Mouse (Mus musculus) intestine, embryonic 15.5 days (tissue): ENCODE data around the gene Vat1. TPM values are rescaled to one million over a fixed set of nuclear protein-coding genes. Genes with fewer than 3 reads are reported as not detected.
"Not testable (repeated sequence)": the region's sequence is repeated elsewhere in the genome, so short reads cannot be mapped to it uniquely, and the experiment has no call there.

Source experiments
- ATAC-seq: fragments of 200-750 bp; cut with Nextera tagmentation; 2 replicates; pipeline ENCODE4 v1.8.0; 2017; ENCODE audit warnings: moderate TSS enrichment, moderate library complexity
- H3K27ac ChIP-seq: fragments of 300-500 bp; sonication (generic); 2 replicates; pipeline ENCODE4 v1.5.1; 2015; ENCODE audit warnings: mild to moderate bottlenecking, inconsistent platforms
- H3K27me3 ChIP-seq: fragments of 300-500 bp; sonication (generic); replicated peaks from 2 replicates; pipeline ENCODE4 v1.6.1; 2015; ENCODE audit warnings: inconsistent platforms
- H3K36me3 ChIP-seq: fragments of 300-500 bp; sonication (generic); 2 replicates; pipeline ENCODE4 v1.6.1; 2015; ENCODE audit warnings: inconsistent platforms
- H3K4me1 ChIP-seq: fragments of 300-500 bp; sonication (generic); replicated peaks from 2 replicates; pipeline ENCODE4 v1.6.1; 2015; ENCODE audit warnings: inconsistent platforms
- H3K4me2 ChIP-seq: fragments of 300-500 bp; sonication (generic); replicated peaks from 2 replicates; pipeline ENCODE4 v1.6.1; 2015; ENCODE audit warnings: mild to moderate bottlenecking, inconsistent platforms
- H3K4me3 ChIP-seq: fragments of 300-500 bp; sonication (generic); replicated peaks from 2 replicates; pipeline ENCODE4 v1.5.1; 2015; ENCODE audit warnings: inconsistent platforms
- H3K9ac ChIP-seq: fragments of 300-500 bp; sonication (generic); 2 replicates; pipeline ENCODE4 v1.6.1; 2015; ENCODE audit warnings: inconsistent platforms
- H3K9me3 ChIP-seq: fragments of 300-500 bp; sonication (generic); 2 replicates; pipeline ENCODE4 v1.6.1; 2016; ENCODE audit warnings: inconsistent platforms
- WGBS: fragments of 180-500 bp; shearing (Covaris S2); methylation state at CpG from one replicate; pipeline ENCODE4 v1.1.7; 2015; 5-methylcytosine and 5-hydroxymethylcytosine counted together
- polyA plus RNA-seq: library from polyadenylated mRNA; unstranded; fragments of >200 nt; fragmentation: Nextera tagmentation; extraction: Ambion mirVana; gene quantifications from 2 replicates; pipeline ENCODE4 v1.2.1, GENCODE M21; 2015

The Vat1 gene
- polyA plus RNA-seq, 1 experiment from 2014 or later: 69.7 TPM

- H3K4me3 ChIP-seq: no peak overlapping the region
- H3K9ac ChIP-seq: no peak overlapping the region
- no peaks in the 10 kb centered on the region for H3K27me3 ChIP-seq
- H3K9me3 ChIP-seq: no peaks in the 10 kb centered on the region
- no peak overlapping the region for H3K27ac ChIP-seq
- 0 out of 2 replicates have a peak, but pooled peaks cover 3% of the 10 kb centered on the region for H3K36me3 ChIP-seq
- WGBS: 75% methylated on average over 3 of the region's 3 CpGs
- no peaks in the 10 kb centered on the region; the same call in 1 of the 2 replicates for H3K4me1 ChIP-seq
- H3K4me2 ChIP-seq: no peak overlapping the region
- no peak for ATAC-seq
These were observed 15.6 kb downstream of the Vat1 start for GRCm38 (mm10) chr11:101450394-101450793.

GRCm38 (mm10) chr11:101449596-101449995 is 16.4 kb downstream of the Vat1 start:
- WGBS: 75% methylated on average over 4 of the region's 4 CpGs
- H3K9ac ChIP-seq, H3K36me3 ChIP-seq: not testable (repeated sequence)

GRCm38 (mm10) chr11:101448899-101449298 is 17.1 kb downstream of the Vat1 start:
- H3K4me1 ChIP-seq: peaks cover 2% of the 10 kb centered on the region
- peak overlapping the region; percentile 54 for H3K4me3 ChIP-seq
- no peak for ATAC-seq
- no peaks in the 10 kb centered on the region for H3K27me3 ChIP-seq
- H3K9ac ChIP-seq: peak overlapping the region; percentile 56
- peak overlapping the region; percentile 69 for H3K4me2 ChIP-seq
- H3K9me3 ChIP-seq: no peaks in the 10 kb centered on the region
- peak overlapping the region; percentile 68; the same call in 1 of the 2 replicates for H3K27ac ChIP-seq
- 72% methylated on average over 4 of the region's 4 CpGs for WGBS
- H3K36me3 ChIP-seq: peaks cover 15% of the 10 kb centered on the region

More at GRCm38 (mm10) chr11:101449596-101449995, 16.4 kb downstream of the Vat1 start:
- H3K4me3 ChIP-seq, ATAC-seq, H3K4me2 ChIP-seq, H3K4me1 ChIP-seq, H3K9me3 ChIP-seq, H3K27me3 ChIP-seq, H3K27ac ChIP-seq: not testable (repeated sequence)

- H3K4me1 ChIP-seq: peaks cover 7% of the 10 kb centered on the region
- ATAC-seq: peak; percentile 90
- peak within 1 kb of the TSS; percentile 54 for H3K4me3 ChIP-seq
- H3K27me3 ChIP-seq: no peaks in the 10 kb centered on the region
- peak within 1 kb of the TSS; percentile 56 for H3K9ac ChIP-seq
- peaks cover 19% of the 10 kb centered on the region for H3K36me3 ChIP-seq
- peak within 1 kb of the TSS; percentile 68 for H3K27ac ChIP-seq
- 16% methylated on average over 10 of the region's 10 CpGs for WGBS
- H3K4me2 ChIP-seq: peak within 1 kb of the TSS; percentile 69
- no peaks in the 10 kb centered on the region for H3K9me3 ChIP-seq
These were observed 17.7 kb downstream of the Vat1 start, which contains the start of gene Ifi35 for GRCm38 (mm10) chr11:101448274-101448746. Gene Ifi35 (plus strand): TSS chr11:101448407.

- no peaks in the 10 kb centered on the region for H3K27me3 ChIP-seq
- H3K4me3 ChIP-seq: peak overlapping the region; percentile 54; the same call in 1 of the 2 replicates
- peaks cover 19% of the 10 kb centered on the region for H3K36me3 ChIP-seq
- no peaks in the 10 kb centered on the region for H3K9me3 ChIP-seq
- ATAC-seq: no peak
- H3K9ac ChIP-seq: peak overlapping the region; percentile 56; the same call in 1 of the 2 replicates
- H3K4me1 ChIP-seq: peaks cover 12% of the 10 kb centered on the region
- H3K27ac ChIP-seq: peak overlapping the region; percentile 68
- WGBS: 80% methylated on average over 5 of the region's 5 CpGs
- peak overlapping the region; percentile 69 for H3K4me2 ChIP-seq
These were observed 18.2 kb downstream of the Vat1 start for GRCm38 (mm10) chr11:101447786-101448185.

- H3K4me2 ChIP-seq, H3K27ac ChIP-seq, H3K4me3 ChIP-seq, H3K9me3 ChIP-seq, H3K9ac ChIP-seq, H3K27me3 ChIP-seq, ATAC-seq: not testable (repeated sequence)
- Histone ChIP-seq H3K4me1 (peaks cover 12% of the 10 kb centered on the region), H3K36me3 (peaks cover 19% of the 10 kb centered on the region)
- 90% methylated on average over 8 of the region's 8 CpGs for WGBS
These were observed 19.2 kb downstream of the Vat1 start for GRCm38 (mm10) chr11:101446860-101447259.

- Histone ChIP-seq H3K9me3 (no peaks in the 10 kb centered on the region), H3K9ac (no peak overlapping the region), H3K36me3 (peaks cover 19% of the 10 kb centered on the region), H3K4me2 (no peak overlapping the region), H3K27ac (no peak overlapping the region), H3K4me3 (no peak overlapping the region), H3K27me3 (no peaks in the 10 kb centered on the region), H3K4me1 (peaks cover 12% of the 10 kb centered on the region)
- WGBS: 81% methylated on average over 1 of the region's 1 CpGs
- ATAC-seq: no peak
These were observed 19.7 kb downstream of the Vat1 start for GRCm38 (mm10) chr11:101446319-101446718.

GRCm38 (mm10) chr11:101442760-101443159 is 23.3 kb downstream of the Vat1 start:
- peak overlapping the region; percentile 69 for H3K4me3 ChIP-seq
- no peaks in the 10 kb centered on the region for H3K9me3 ChIP-seq
- H3K4me2 ChIP-seq: peak overlapping the region; percentile 67
- H3K27me3 ChIP-seq: no peaks in the 10 kb centered on the region
- H3K9ac ChIP-seq: peak overlapping the region; percentile 83
- H3K27ac ChIP-seq: peak overlapping the region; percentile 83
- peaks cover 19% of the 10 kb centered on the region for H3K36me3 ChIP-seq
- ATAC-seq: peak; percentile 7; the same call in 1 of the 2 replicates
- peaks cover 12% of the 10 kb centered on the region for H3K4me1 ChIP-seq
- under 1% methylated on average over 14 of the region's 14 CpGs for WGBS

GRCm38 (mm10) chr11:101442127-101442693 is 23.8 kb downstream of the Vat1 start, which contains the start of gene Rpl27:
Gene Rpl27 (plus strand): TSS chr11:101442298.
- Histone ChIP-seq H3K4me1 (peaks cover 12% of the 10 kb centered on the region), H3K36me3 (peaks cover 19% of the 10 kb centered on the region), H3K4me2 (peak within 1 kb of the TSS; percentile 67), H3K27me3 (no peaks in the 10 kb centered on the region), H3K9me3 (no peaks in the 10 kb centered on the region), H3K9ac (peak within 1 kb of the TSS; percentile 83), H3K4me3 (peak within 1 kb of the TSS; percentile 69), H3K27ac (peak within 1 kb of the TSS; percentile 83)
- ATAC-seq: peak; percentile 99
- WGBS: under 1% methylated on average over 42 of the region's 42 CpGs

- not testable (repeated sequence) for H3K27me3 ChIP-seq, ATAC-seq, H3K9me3 ChIP-seq, H3K9ac ChIP-seq, H3K27ac ChIP-seq
- Histone ChIP-seq H3K36me3 (peaks cover 19% of the 10 kb centered on the region), H3K4me2 (peak overlapping the region; percentile 67), H3K4me1 (peaks cover 12% of the 10 kb centered on the region), H3K4me3 (peak overlapping the region; percentile 29)
- 34% methylated on average over 15 of the region's 15 CpGs for WGBS
These were observed 24.4 kb downstream of the Vat1 start for GRCm38 (mm10) chr11:101441450-101442126.

GRCm38 (mm10) chr11:101438006-101438405 is 28.0 kb downstream of the Vat1 start:
- peaks cover 22% of the 10 kb centered on the region for H3K36me3 ChIP-seq
- not testable (repeated sequence) for H3K4me3 ChIP-seq, H3K9ac ChIP-seq, H3K4me1 ChIP-seq, H3K27ac ChIP-seq, H3K27me3 ChIP-seq, ATAC-seq, H3K4me2 ChIP-seq, H3K9me3 ChIP-seq
- 56% methylated on average over 3 of the region's 3 CpGs for WGBS

GRCm38 (mm10) chr11:101436916-101437315 is 29.1 kb downstream of the Vat1 start:
- 85% methylated on average over 4 of the region's 4 CpGs for WGBS
- Histone ChIP-seq H3K9ac (no peak overlapping the region), H3K4me2 (no peak overlapping the region), H3K4me1 (no peaks in the 10 kb centered on the region), H3K9me3 (no peaks in the 10 kb centered on the region), H3K27me3 (no peaks in the 10 kb centered on the region), H3K27ac (no peak overlapping the region), H3K4me3 (no peak overlapping the region), H3K36me3 (peaks cover 24% of the 10 kb centered on the region)
- no peak for ATAC-seq
